In the genomic region with DNA sequence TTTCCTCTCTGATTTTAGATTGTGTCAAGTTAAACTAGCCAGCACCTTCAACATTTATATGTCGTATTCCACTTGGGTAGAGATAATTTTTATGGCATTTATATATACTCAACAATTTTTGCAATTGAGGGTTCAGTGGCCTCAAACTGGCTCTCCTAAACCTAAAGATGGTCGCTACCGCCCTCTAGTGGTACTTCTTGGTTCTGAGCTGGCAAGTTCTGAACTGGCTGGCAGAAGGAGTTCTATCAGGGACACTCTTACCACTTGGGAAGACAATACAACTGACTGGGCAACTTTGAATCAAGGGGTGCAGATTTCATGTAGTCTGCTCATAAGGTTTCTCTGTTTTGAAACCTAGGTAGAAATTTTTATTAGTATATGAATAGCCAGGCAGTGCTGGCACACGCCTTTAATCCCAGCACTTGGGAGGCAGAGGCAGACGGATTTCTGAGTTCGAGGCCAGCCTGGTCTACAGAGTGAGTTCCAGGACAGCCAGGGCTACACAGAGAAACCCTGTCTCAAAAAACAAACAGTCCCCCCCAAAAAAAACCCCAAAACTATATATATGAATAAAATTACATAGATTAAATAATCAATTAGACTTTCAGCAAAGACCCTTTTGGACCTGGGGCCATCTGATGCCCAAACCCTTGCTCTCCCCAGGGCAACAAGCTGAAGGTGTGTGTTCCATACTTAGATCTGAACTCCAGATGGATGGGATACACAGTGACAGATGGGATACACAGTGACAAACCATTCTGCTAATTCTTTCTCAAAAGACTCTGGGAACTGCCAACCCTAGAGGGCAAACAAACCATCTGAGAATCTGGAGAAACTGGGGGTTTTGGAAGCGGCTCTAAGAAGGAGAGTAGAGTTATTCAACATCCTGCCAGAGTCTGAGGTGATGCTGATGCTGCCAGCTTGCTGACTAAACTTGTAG, we compare ENCODE assay signal across 9 mouse cellular contexts. TPM values are rescaled to one million over a fixed set of nuclear protein-coding genes. Genes with fewer than 3 reads are reported as not detected.
DNase-seq lines count a peak whose midpoint lies in the region; ATAC-seq and TF ChIP-seq lines count a peak whose summit lies in the region.
"Had no signal": no experiment of that assay in that cellular context is flagged by ENCODE, and none has a peak within 500 bp of the region (broad histone marks: within the 10 kb centered on the region; RNA-seq: fewer than 3 reads in every experiment).

No protein-coding gene starts in this region.

- ATAC-seq in erythroid progenitor cell, adult 5-6 weeks (replicated peaks; ENCODE audit: low FRiP score, poor library complexity, severe bottlenecking), result peak; percentile 63; the same call in 1 of the 2 replicates

- peak; percentile 84; the same call in 1 of the 2 replicates for TF ChIP-seq CTCF in brain, embryonic 14.5 days (IDR thresholded peaks at IDR 0.05; ENCODE audit: borderline replicate concordance, extremely low read depth, insufficient read depth, insufficient read length)

- no peak for TF ChIP-seq POLR2A in brain, embryonic 14.5 days (IDR thresholded peaks at IDR 0.05; ENCODE audit: borderline replicate concordance, extremely low read depth, insufficient read depth, insufficient read length, poor library complexity, severe bottlenecking)

- peak; percentile 30 for DNase-seq in MEL-GATA-1-ER (ENCODE audit: extremely low read depth, low read depth)
- DNase-seq in brain, embryonic 14.5 days (ENCODE audit: low read depth), result peak; percentile 86
- peak; percentile 84 for DNase-seq in heart, postnatal 4 days
- peak; percentile 50 to 84 for DNase-seq in layer of hippocampus, adult 8-10 months (ENCODE audit: low spot score in 2 of 2)
- DNase-seq in lung, postnatal 4 days, result peak; percentile 38 to 77
- peak; percentile 86 to 94 for DNase-seq in right cerebral cortex, adult 2 months (ENCODE audit: low spot score in 2 of 2)
- DNase-seq in urinary bladder, postnatal 14 days (ENCODE audit: low spot score), result peak; percentile 80

RNA-seq across cellular contexts. Expression of a gene that starts 4.0 kb away (rescaled TPM):
- polyA plus RNA-seq in brain, embryonic 14.5 days (2012; rRNA removed), result not detected in 2 replicates
- total RNA-seq in erythroid progenitor cell, adult 5-6 weeks (2015; ENCODE audit: low replicate concordance), result not detected in 2 replicates
- not detected in 2 replicates for total RNA-seq in erythroid progenitor cell, adult 5-6 weeks (2017; ENCODE audit: low replicate concordance)
- not detected for total RNA-seq in heart, postnatal 4 days (2021)
- total RNA-seq in layer of hippocampus, adult 8-10 months (2022), result not detected
- polyA plus RNA-seq: lung, embryonic 16.5 days had no signal

RNA-seq across cellular contexts. Expression of a gene that starts 43.7 kb away (rescaled TPM):
- 4.3 and 5.4 TPM in 2 replicates for polyA plus RNA-seq in brain, embryonic 14.5 days (2012; rRNA removed)
- total RNA-seq in erythroid progenitor cell, adult 5-6 weeks (2015; ENCODE audit: low replicate concordance), result 23.8 and 46.9 TPM in 2 replicates
- total RNA-seq in erythroid progenitor cell, adult 5-6 weeks (2017; ENCODE audit: low replicate concordance), result 27.1 and 48.0 TPM in 2 replicates
- 10 to 100 TPM; 10.2 to 14.5 TPM for total RNA-seq in heart, postnatal 4 days (2021)
- 1 to 10 TPM in 1 of 4 experiments, under 1 TPM in 3; 0.45 to 1.4 (median 0.78) TPM for total RNA-seq in layer of hippocampus, adult 8-10 months (2022)

RNA-seq across cellular contexts. Expression of a gene that starts 54.8 kb away (rescaled TPM):
- 0.08 and 0.33 TPM in 2 replicates for polyA plus RNA-seq in brain, embryonic 14.5 days (2012; rRNA removed)
- total RNA-seq in erythroid progenitor cell, adult 5-6 weeks (2015; ENCODE audit: low replicate concordance), result not detected in 2 replicates
- total RNA-seq in erythroid progenitor cell, adult 5-6 weeks (2017; ENCODE audit: low replicate concordance), result not detected in 2 replicates
- total RNA-seq in heart, postnatal 4 days (2021), result not detected
- not detected for total RNA-seq in layer of hippocampus, adult 8-10 months (2022)

Comparison
In these comparisons a context has a peak if more than half of its experiments do, and no peak if none do; other contexts are left out.
1. Peak in every context shown above with its lines: DNase-seq and ATAC-seq.
2. DNase-seq: peak in every context shown above with its lines; median percentile 90 in right cerebral cortex, adult 2 months; 86 in brain, embryonic 14.5 days; 84 in heart, postnatal 4 days; 80 in urinary bladder, postnatal 14 days; 67 in layer of hippocampus, adult 8-10 months; 58 in lung, postnatal 4 days; 30 in MEL-GATA-1-ER.
3. RNA of a gene that starts 43.7 kb away (total RNA-seq): 23.8 to 48.0 TPM in erythroid progenitor cell, adult 5-6 weeks and 10.2 to 14.5 TPM in heart, postnatal 4 days; 0.45 to 1.4 TPM in layer of hippocampus, adult 8-10 months; every median in the first group is over 4 times any median in the second.